Mouse (Mus musculus) G1E-ER4 (cell line): ENCODE measurements around the gene Setd7. TPM values are rescaled to one million over a fixed set of nuclear protein-coding genes. Genes with fewer than 3 reads are reported as not detected.

Experiments
- GATA1 ChIP-seq: IDR thresholded peaks from one replicate; pipeline ENCODE4 v1.8.0; 2012; ENCODE audit warnings: low read length, inconsistent platforms
- polyA plus RNA-seq: library from polyadenylated mRNA; stranded (reverse); fragments of >175 nt; gene quantifications from 2 replicates; pipeline ENCODE4 v1.2.3, GENCODE M21; 2012

The Setd7 gene
- polyA plus RNA-seq, 1 experiment: 7.6 TPM

DNA sequence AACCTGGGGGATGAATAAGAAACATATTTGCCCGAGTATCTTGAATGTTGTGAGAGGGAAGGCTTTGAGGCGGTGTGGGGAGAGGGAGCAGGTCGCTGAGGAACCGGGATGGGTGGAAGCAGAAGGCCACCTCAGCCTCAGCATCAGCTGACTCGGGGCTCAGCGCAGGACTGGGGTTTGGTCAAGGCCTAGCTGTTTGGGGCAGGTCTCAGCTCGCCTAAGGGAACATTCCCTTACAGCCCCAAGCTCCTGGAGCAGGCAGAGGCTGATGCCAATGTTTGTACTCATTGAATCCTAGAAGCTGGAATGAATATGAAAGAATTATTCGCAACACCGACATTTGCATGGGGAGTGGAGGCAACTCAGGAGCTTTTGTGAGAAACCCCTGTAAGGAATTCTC lies 13.2 kb upstream of the Setd7 start:
- no peak for TF ChIP-seq GATA1

DNA sequence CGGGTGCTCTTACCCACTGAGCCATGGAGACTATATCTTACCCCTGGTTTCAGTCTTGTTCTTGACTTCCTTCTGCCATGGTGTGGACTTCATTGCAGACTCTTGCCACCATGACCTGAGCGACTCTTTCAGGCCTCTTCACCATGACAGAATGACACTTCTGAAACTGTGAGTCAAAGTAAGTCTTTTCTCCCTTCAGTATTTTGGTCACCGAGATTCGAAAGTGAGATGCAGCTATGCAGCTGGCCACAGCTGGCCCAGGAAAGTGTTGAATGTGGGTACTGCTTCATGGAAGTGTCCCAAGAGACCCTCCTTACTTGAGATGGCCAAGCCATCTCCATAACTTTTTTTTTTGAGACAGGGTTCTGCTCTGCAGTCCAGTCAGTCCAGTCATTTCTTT lies 9.5 kb upstream of the Setd7 start:
- no peak for TF ChIP-seq GATA1

DNA sequence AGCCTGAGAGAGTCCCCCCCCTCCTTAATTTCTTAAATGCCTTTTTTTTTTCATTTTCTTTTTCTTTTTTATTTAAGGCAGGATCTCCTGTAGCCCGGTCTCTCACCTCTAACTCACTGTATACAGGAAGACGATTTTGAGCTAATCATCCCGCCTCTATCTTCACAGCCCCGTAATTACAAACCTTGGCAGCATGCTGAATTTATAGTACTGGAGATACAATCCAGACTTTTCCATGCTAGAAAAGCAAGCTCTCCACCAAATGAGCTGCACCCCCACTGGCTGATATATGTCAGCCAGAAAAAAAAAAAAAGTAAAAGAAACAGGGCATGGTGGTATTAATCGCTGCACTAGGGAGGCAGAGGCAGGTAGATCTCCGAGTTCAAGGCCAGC lies 1.3 kb upstream of the Setd7 start:
- no peak for TF ChIP-seq GATA1

- no peak for TF ChIP-seq GATA1
Measured at GRCm38 (mm10) chr3:51561109-51561992, 672 bp upstream of the Setd7 start.

GRCm38 (mm10) chr3:51559594-51560450 lies 857 bp downstream of the Setd7 start:
- no peak for TF ChIP-seq GATA1

DNA sequence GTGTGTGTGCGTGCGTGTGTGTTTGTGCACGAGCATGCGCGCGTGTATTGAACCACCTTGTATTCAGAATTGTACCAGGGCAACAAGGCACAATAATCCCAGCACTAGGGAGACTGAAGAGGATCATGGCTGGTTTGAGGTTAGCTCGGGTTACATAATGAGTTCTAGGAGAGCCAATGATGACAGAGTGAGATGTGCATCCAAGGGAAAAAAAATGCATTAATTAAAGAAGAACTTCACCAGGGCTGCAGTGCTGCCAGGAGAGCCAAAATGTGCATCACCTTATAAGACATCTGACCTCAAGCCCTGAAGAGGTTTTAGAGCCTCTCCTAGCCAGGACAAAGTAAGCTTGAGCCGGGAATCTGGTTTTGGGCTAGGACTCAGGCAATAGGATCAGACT lies 5.1 kb downstream of the Setd7 start:
- TF ChIP-seq GATA1: no peak

- TF ChIP-seq GATA1: no peak
Measured at GRCm38 (mm10) chr3:51554836-51555235, 5.8 kb downstream of the Setd7 start.

GRCm38 (mm10) chr3:51554067-51554466 lies 6.6 kb downstream of the Setd7 start:
- TF ChIP-seq GATA1: no peak

GRCm38 (mm10) chr3:51553497-51553875 lies 7.2 kb downstream of the Setd7 start:
- no peak for TF ChIP-seq GATA1

DNA sequence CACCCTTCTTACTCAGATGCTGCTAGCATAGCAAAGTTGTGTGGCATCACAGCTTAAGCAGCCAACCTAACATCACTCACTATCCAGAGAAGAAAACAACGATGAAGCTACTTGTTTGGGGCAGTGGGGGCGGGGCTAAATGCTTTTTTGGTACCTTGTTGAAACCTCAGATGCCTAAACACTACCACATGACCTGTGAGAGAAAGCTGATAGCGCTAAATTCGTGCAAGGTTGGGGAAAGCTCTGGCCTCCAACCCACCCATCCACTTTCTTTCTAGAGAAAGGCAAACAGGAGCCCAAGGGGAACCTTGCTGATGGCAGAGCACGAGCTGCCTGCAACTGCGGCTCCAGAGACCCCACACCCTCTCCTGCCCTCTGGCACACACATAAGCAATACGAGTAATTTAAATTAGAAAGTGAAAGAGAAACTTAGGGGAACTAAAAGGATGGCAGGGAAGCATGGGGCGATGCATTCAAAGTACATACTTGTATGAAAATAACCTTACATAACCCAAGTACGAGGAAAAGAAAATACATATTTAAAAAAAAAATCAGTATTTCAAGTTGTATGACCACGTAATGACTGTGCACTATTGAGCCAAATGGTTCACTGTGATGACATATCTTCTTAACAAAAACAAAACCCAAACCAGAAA lies 7.7 kb downstream of the Setd7 start:
- no peak for TF ChIP-seq GATA1

DNA sequence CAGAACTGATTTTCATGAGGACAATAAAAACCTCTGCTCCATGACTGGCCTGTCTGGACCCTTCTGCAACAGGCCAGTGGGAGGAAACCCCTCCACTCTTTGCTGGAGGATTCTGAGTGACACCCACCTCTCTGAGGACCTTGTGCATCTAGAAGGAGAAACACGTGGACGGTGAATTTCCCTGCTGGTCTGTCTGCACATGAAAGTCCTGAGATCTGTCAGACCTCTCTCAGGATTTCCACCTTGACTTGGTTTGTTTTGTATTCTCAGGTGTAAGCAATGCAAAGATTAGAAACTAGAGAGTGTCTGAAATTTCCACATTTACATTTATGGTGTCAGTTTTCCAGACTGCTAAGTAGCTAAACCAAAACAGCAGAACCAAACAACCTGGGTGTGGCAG lies 8.5 kb downstream of the Setd7 start:
- TF ChIP-seq GATA1: no peak

- no peak for TF ChIP-seq GATA1
Measured at GRCm38 (mm10) chr3:51548987-51549579, 11.6 kb downstream of the Setd7 start.

DNA sequence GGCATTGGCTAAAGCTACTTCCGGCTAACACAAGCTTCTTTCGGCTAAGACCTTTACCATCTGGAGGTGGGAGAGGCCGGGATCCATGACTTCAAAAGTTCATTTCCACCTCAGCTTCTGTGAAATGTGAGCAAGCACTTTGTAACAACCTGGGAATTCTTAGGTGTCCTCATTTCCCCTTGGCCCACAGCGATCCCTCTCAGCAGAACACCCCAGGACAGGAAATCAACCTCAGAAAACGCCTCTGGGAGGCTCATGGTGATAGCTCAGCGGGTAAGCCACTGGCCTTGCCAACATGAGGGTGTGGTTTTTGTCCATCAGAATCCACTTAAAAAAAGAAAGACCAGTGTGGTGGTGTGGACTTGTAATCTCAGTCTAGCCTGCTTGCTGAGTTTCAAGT lies 13.1 kb downstream of the Setd7 start:
- no peak for TF ChIP-seq GATA1

- TF ChIP-seq GATA1: no peak
Measured at GRCm38 (mm10) chr3:51544442-51545128, 16.1 kb downstream of the Setd7 start.

DNA sequence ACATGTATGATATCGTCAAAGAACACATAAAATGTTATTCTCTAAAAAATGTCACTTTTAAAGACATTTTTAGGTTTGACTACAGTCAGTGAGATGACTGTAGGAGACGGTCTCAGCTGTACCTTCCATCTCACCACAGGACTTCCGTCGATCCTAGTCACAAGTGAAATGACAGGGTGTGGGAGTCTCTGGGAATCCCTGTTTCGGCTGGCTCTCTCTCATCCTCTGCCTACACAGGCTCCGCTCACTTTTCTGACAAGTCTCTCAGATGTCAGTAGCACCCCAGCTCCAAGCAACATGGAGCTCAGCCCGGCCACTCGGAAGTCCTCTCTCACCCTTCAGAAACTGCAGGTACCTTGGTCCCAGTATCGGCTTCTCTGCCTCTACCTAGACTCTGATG lies 20.0 kb downstream of the Setd7 start:
- TF ChIP-seq GATA1: no peak
